Mouse (Mus musculus) naive thymus-derived CD4-positive, alpha-beta T cell, adult 2 months (primary cell): ENCODE measurements around the gene Pigh.

Experiments
- DNase-seq: peaks from one replicate; pipeline ENCODE4 v3.0.0-alpha.2; 2011; ENCODE audit warnings: low read depth

Gene Pigh

DNA sequence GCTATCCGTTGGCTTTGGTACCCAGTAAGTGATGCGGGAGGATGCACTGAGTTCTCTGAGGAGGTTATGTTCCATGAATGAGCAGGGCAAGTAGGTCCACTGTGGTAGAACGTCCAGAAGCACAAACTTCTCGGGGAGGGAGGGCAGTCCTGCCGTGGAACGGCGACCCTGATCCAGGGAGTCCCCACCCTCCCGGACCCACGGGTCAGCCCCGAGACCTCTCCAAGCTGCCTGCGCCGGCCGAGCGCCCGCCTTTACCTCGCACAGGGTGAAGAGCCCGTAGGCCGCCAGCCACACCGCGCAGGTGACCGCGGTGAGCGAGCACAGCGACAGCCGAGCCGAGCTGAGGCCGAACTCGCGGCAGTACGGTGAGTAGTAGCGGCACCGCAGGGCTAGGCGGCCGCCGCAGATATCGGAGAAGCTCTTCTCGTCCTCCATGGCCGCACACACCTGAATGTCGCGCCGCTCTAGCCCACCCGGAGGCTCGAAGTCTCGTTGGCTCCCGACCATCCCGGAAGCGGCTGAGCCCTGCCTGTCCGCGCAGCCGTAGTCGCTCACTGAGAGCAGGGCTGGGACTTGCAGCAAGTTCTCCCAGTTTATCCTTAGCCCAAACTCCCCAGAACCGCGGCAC lies at the start of gene Pigh:
Gene Pigh (minus strand): TSS at position 470 of the 631 bp plus-strand sequence.
- DNase-seq: peak; percentile 89

GRCm38 (mm10) chr12:79138999-79139398 lies 49.5 kb upstream of the Pigh start:
- no peak for DNase-seq

GRCm38 (mm10) chr12:79136949-79137348 lies 47.5 kb upstream of the Pigh start:
- DNase-seq: no peak

DNA sequence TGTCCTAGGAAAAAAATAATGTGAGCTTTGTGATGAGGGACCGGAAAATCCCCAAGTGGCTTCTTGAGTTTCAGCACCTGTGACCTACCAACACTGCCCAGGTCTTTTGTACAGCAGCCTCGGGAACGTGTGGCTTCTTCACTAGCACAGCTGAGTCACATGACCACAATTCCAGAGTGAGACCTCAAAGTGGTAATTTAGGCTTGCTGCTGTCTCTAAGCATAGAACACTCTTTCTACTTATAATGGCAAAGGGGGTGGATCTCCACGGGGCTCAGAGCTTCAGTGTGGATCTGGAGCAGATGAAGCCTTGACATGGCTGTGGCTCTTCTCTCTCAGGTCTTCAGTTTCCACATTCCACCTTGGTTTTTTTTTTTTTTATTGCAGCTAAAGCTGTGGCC lies 45.7 kb upstream of the Pigh start:
- DNase-seq: no peak

DNA sequence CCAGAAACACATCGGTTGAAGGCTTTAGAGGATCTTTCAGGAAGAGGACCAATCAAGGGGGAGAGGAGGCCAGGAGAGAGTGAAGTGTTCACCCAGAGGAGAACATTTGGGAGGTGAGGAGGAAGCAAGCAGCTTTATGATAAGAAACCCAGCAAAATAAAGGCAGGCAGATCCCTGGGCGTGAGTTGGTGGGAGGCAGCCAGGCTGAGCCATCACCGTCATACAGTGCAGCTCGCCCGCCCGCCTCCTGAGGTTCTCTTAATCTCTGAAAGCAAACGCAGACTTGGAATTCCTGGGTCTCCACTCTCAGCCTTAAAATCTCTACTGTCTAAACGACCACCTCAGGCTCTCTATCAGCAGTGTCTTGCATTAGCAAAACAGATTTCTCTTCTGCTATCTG lies 45.2 kb upstream of the Pigh start:
- DNase-seq: no peak

GRCm38 (mm10) chr12:79131706-79132460 lies 42.4 kb upstream of the Pigh start:
- DNase-seq: no peak

GRCm38 (mm10) chr12:79131178-79131675 lies 41.8 kb upstream of the Pigh start:
- peak; percentile 10 for DNase-seq

DNA sequence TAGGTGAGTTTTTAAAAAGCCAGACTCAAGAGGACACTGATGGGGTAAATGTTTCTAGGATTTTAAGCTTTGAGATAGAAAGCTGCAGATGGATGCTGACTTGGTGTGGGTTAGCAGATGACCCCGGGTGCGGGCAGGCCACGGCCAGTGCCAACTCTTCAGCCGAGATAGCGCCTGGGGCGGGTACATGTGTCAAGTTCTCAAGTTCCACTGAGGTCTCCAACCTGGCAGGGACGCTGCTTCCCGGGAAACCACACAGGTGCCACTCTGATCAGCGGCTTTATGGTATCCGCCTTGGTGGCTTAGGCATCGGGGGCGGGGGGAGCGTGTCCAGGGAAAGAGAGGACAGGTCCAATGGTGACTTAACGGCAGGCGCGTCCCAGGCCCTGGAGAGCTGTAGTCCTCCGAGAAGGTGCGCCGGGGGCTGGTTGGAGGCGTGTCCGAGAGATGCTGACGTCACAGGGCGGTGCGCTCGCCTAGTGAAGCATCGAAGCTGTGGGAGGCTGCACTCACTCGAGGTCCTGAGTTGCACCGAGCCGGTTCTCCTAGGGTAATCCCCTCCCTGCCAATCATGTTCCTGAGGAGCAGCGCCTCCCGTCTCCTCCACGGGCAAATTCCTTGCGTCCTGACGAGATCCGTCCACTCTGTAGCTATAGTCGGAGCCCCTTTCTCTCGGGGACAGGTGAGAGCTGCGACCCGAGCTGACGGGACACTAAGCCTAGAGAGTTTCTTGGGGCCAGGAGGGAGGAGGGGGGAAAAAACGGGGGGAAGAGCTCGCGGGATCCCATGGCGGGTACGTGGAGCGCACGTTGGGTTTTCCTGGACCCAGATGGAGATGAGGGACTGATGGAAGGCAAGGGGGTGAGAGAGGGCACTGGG lies 41.1 kb upstream of the Pigh start, which contains the start of gene Arg2:
Gene Arg2 (plus strand): TSS at position 479 of the 879 bp plus-strand sequence.
- DNase-seq: peak; percentile 80

GRCm38 (mm10) chr12:79122820-79123219 lies 33.4 kb upstream of the Pigh start:
- peak; percentile 7 for DNase-seq

- DNase-seq: no peak
Observed at GRCm38 (mm10) chr12:79118991-79119390, 29.5 kb upstream of the Pigh start.

DNA sequence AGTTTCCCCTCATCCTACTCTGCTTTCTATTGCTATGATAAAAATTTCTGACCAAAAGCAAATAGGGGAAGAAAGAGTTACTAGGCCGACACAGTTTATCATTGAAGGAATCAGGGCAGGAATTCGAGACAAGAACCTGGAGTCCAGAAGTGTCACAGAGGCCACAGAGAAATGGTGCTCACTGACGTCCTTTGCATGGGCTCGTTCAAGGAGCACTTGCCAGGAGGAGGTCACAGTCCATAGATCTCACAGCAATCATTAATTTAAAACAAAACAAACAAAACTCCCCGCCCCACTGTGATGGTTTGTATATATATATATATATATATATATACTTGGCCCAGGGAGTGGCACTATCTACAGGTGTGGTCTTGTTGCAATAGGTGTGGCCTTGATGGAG lies 15.9 kb upstream of the Pigh start:
- no peak for DNase-seq

GRCm38 (mm10) chr12:79104544-79104943 lies 15.1 kb upstream of the Pigh start:
- no peak for DNase-seq

DNA sequence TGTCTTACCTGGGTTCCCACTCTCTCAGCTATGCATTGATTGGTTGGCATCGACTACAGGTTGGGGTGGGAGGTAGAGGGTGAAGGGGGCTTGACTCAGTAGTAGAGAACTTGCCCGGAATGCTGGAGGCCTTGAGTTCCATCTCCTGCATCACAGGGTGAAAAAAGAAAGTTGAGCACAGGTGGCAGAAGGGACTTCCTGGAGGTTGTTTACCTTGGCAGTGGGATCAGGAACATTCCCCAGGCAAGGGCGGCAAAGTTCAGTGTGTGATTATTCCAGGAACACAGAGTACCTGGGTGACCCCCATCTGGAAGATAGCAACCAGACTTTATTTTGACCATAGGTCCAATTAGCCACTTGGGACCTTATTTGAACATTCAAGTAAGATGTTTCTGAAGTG lies 14.3 kb upstream of the Pigh start:
- no peak for DNase-seq

DNA sequence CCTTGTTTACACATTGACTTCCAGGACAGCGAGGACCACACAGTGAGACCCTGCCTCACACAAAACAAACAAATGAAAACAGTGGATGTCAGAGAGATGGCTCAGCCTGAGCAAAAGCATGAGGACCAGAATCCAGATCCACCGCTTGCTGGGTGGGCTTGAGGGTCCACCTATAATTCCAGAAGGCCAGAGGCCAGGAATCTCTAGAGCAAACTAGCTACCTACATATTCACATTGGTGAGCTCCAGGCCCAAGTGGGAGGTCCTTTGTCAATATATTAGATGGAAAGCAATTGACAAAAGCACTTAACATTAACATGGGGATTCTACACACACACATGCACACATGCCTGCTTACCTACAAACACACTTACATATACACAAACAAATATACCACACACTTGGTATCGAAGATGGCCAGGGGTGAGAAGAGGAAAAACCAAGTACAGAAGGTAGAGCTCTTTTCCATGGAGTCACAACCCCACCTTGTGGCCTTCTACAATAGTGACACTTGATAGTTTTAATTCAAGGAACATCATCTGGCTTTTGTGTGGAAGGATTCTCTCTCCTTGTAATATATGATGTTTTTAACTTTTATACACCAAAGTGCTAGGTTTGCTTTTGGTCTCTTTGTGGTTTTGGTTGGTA lies 7.8 kb upstream of the Pigh start:
- DNase-seq: peak; percentile 74

GRCm38 (mm10) chr12:79092569-79092968 lies 3.1 kb upstream of the Pigh start:
- DNase-seq: peak; percentile 81

DNA sequence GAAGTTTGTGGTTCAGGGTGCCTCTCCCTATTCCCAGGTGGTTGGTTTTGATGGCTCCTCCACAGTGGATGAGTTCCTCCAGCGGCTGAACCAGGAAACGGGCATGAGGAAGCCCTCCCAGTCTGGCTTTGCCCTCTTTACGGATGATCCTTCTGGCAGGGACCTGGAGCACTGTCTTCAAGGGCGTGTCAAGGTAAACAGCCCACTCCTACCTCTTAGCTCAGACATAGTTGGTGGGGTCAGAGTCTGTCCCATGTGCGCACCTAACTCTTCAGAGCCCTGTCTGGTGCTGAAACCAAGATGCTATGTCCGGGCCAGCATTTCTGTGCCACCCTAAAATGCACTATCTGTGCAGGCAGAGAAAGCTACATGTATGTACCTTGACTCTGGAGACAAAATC lies 16.1 kb downstream of the Pigh start:
- no peak for DNase-seq

- DNase-seq: no peak
Observed at GRCm38 (mm10) chr12:79072576-79072975, 16.9 kb downstream of the Pigh start.

DNA sequence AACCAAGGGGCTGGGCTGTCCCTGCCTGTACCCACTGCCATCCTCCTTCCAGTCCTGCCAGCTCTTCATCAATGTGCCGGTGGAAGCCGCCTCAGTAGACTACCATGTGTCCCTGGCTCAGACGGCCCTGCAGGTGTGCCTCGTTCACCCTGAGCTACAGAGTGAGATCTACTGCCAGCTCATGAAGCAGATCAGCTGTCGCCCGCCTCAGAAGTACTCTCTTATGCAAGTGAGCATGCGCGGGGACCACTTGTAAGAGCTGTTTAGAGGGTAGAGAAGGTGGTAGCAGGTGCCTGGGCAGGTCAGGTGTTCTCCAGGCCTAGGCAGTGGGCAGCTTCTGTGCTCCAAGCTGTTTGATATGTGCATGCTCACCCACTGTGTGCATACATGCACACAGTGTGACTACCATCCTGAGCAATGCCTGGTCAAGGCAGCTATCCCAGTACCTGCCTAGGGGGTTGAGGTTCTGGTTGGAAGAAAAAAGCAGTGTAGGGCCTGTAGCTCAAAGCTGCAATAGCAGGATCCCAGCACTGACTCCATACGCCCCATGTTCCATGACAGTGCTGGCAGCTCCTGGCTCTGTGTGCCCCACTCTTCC lies 18.6 kb downstream of the Pigh start:
- no peak for DNase-seq

DNA sequence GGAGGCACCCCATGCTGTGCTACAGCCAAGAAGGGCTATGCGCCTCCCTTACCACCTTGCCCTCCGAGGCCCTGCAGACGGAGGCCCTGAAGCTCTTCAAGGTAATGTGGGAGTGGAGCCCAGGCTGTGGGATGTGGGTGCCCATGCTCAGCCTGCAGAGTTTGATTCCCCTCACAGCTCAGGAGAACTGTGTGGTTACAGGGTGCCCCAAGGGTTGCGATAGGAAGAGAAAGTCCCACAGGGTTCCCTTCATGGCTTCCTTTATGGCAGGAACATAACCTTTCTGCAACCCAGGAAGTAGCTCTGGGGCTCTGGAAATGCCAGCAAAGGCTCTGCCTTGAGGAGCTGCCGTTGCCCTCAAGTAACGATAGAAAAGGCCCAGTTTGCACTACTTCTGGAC lies 19.5 kb downstream of the Pigh start:
- DNase-seq: no peak

GRCm38 (mm10) chr12:79069187-79069608 lies 20.3 kb downstream of the Pigh start:
- no peak for DNase-seq

- no peak for DNase-seq
Observed at GRCm38 (mm10) chr12:79068306-79068705, 21.1 kb downstream of the Pigh start.
